Mouse (Mus musculus): ENCODE results near the gene Pdzd2. TPM values are rescaled to one million over a fixed set of nuclear protein-coding genes. Genes with fewer than 3 reads are reported as not detected.
"Not testable (repeated sequence)": the region's sequence is repeated elsewhere in the genome, so short reads cannot be mapped to it uniquely, and the experiment has no call there.

Pdzd2 gene
- polyA plus RNA-seq, 1 experiment from 2014 or later = 19.1 TPM

- 92% methylated on average over 4 of the region's 4 CpGs for WGBS
- H3K9me3 ChIP-seq (replicated peaks; ENCODE audit: low read length) = no peaks in the 10 kb centered on the region
Observed at GRCm38 (mm10) chr15:12368850-12369249, 370.9 kb downstream of the Pdzd2 start.

GRCm38 (mm10) chr15:12368357-12368756, 371.4 kb downstream of the Pdzd2 start:
- WGBS = 87% methylated on average over 11 of the region's 11 CpGs
- no peak for TF ChIP-seq CTCF (IDR thresholded peaks at IDR 0.05; ENCODE audit: low read depth)
- Histone ChIP-seq H3K9ac (ENCODE audit: low read depth, low read length) (no peak overlapping the region), H3K4me3 (replicated peaks; ENCODE audit: low read depth, low read length) (no peak overlapping the region), H3K4me1 (replicated peaks; ENCODE audit: insufficient read depth, low read length) (0 out of 2 replicates have a peak, but pooled peaks cover 4% of the 10 kb centered on the region), H3K4me2 (ENCODE audit: low read length) (no peak overlapping the region), H3K9me3 (replicated peaks; ENCODE audit: low read length) (no peaks in the 10 kb centered on the region), H3K27me3 (ENCODE audit: insufficient read depth, low read length) (no peaks in the 10 kb centered on the region), H3K36me3 (ENCODE audit: insufficient read depth, low read length) (0 out of 2 replicates have a peak, but pooled peaks cover 5% of the 10 kb centered on the region), H3K27ac (no peak overlapping the region)
- DNase-seq (ENCODE audit: low spot score) = no peak
- no peak for ATAC-seq (replicated peaks; ENCODE audit: low FRiP score, low read depth)

More at GRCm38 (mm10) chr15:12368850-12369249, 370.9 kb downstream of the Pdzd2 start:
- Histone ChIP-seq H3K36me3 (ENCODE audit: insufficient read depth, low read length) (0 out of 2 replicates have a peak, but pooled peaks cover 5% of the 10 kb centered on the region), H3K4me3 (replicated peaks; ENCODE audit: low read depth, low read length) (no peak overlapping the region), H3K9ac (ENCODE audit: low read depth, low read length) (no peak overlapping the region), H3K4me1 (replicated peaks; ENCODE audit: insufficient read depth, low read length) (peaks cover 8% of the 10 kb centered on the region; the same call in 1 of the 2 replicates), H3K4me2 (ENCODE audit: low read length) (no peak overlapping the region), H3K27me3 (ENCODE audit: insufficient read depth, low read length) (no peaks in the 10 kb centered on the region), H3K27ac (no peak overlapping the region)
- ATAC-seq (replicated peaks; ENCODE audit: low FRiP score, low read depth) (no peak), DNase-seq (ENCODE audit: low spot score) (no peak)
- TF ChIP-seq CTCF (IDR thresholded peaks at IDR 0.05; ENCODE audit: low read depth) = no peak

GRCm38 (mm10) chr15:12367306-12368080, 372.2 kb downstream of the Pdzd2 start:
- WGBS = 63% methylated on average over 13 of the region's 13 CpGs
- no peak overlapping the region for H3K9ac ChIP-seq (ENCODE audit: low read depth, low read length)
- H3K4me2 ChIP-seq (ENCODE audit: low read length) = no peak overlapping the region
- H3K4me3 ChIP-seq (replicated peaks; ENCODE audit: low read depth, low read length) = no peak overlapping the region
- no peak overlapping the region for H3K27ac ChIP-seq
- H3K9me3 ChIP-seq (replicated peaks; ENCODE audit: low read length) = no peaks in the 10 kb centered on the region
- ATAC-seq (replicated peaks; ENCODE audit: low FRiP score, low read depth) = no peak
- TF ChIP-seq CTCF (IDR thresholded peaks at IDR 0.05; ENCODE audit: low read depth) = no peak
- no peaks in the 10 kb centered on the region for H3K4me1 ChIP-seq (replicated peaks; ENCODE audit: insufficient read depth, low read length)
- no peaks in the 10 kb centered on the region for H3K27me3 ChIP-seq (ENCODE audit: insufficient read depth, low read length)
- DNase-seq (ENCODE audit: low spot score) = no peak
- 0 out of 2 replicates have a peak, but pooled peaks cover 5% of the 10 kb centered on the region for H3K36me3 ChIP-seq (ENCODE audit: insufficient read depth, low read length)

- H3K4me3 ChIP-seq (replicated peaks; ENCODE audit: low read depth, low read length); H3K9me3 ChIP-seq (replicated peaks; ENCODE audit: low read length); H3K4me2 ChIP-seq (ENCODE audit: low read length); H3K4me1 ChIP-seq (replicated peaks; ENCODE audit: insufficient read depth, low read length); DNase-seq (ENCODE audit: low spot score); H3K9ac ChIP-seq (ENCODE audit: low read depth, low read length); H3K27ac ChIP-seq; H3K36me3 ChIP-seq (ENCODE audit: insufficient read depth, low read length); ATAC-seq (replicated peaks; ENCODE audit: low FRiP score, low read depth); H3K27me3 ChIP-seq (ENCODE audit: insufficient read depth, low read length): not testable (repeated sequence)
- 96% methylated on average over 11 of the region's 11 CpGs for WGBS
Observed at GRCm38 (mm10) chr15:12366580-12367305, 373.0 kb downstream of the Pdzd2 start.

- H3K27me3 ChIP-seq (ENCODE audit: insufficient read depth, low read length) = no peaks in the 10 kb centered on the region
- no peaks in the 10 kb centered on the region for H3K4me1 ChIP-seq (replicated peaks; ENCODE audit: insufficient read depth, low read length)
- H3K4me2 ChIP-seq (ENCODE audit: low read length) = no peak overlapping the region
- no peak overlapping the region for H3K27ac ChIP-seq
- 73% methylated on average over 3 of the region's 3 CpGs for WGBS
- no peak for DNase-seq (ENCODE audit: low spot score)
- H3K36me3 ChIP-seq (ENCODE audit: insufficient read depth, low read length) = peaks cover 11% of the 10 kb centered on the region; the same call in 1 of the 2 replicates
- H3K9me3 ChIP-seq (replicated peaks; ENCODE audit: low read length) = no peaks in the 10 kb centered on the region
- no peak for TF ChIP-seq CTCF (IDR thresholded peaks at IDR 0.05; ENCODE audit: low read depth)
- no peak for ATAC-seq (replicated peaks; ENCODE audit: low FRiP score, low read depth)
- no peak overlapping the region for H3K9ac ChIP-seq (ENCODE audit: low read depth, low read length)
- H3K4me3 ChIP-seq (replicated peaks; ENCODE audit: low read depth, low read length) = no peak overlapping the region
Observed at GRCm38 (mm10) chr15:12366072-12366469, 373.7 kb downstream of the Pdzd2 start.

GRCm38 (mm10) chr15:12365416-12366071, 374.2 kb downstream of the Pdzd2 start:
- no peak overlapping the region for H3K27ac ChIP-seq
- peaks cover 12% of the 10 kb centered on the region for H3K36me3 ChIP-seq (ENCODE audit: insufficient read depth, low read length)
- no peaks in the 10 kb centered on the region for H3K9me3 ChIP-seq (replicated peaks; ENCODE audit: low read length)
- H3K9ac ChIP-seq (ENCODE audit: low read depth, low read length) = no peak overlapping the region
- 84% methylated on average over 15 of the region's 15 CpGs for WGBS
- H3K27me3 ChIP-seq (ENCODE audit: insufficient read depth, low read length) = no peaks in the 10 kb centered on the region
- no peak for ATAC-seq (replicated peaks; ENCODE audit: low FRiP score, low read depth)
- H3K4me3 ChIP-seq (replicated peaks; ENCODE audit: low read depth, low read length) = no peak overlapping the region
- H3K4me1 ChIP-seq (replicated peaks; ENCODE audit: insufficient read depth, low read length) = no peaks in the 10 kb centered on the region
- H3K4me2 ChIP-seq (ENCODE audit: low read length) = no peak overlapping the region
- no peak for DNase-seq (ENCODE audit: low spot score)
- no peak for TF ChIP-seq CTCF (IDR thresholded peaks at IDR 0.05; ENCODE audit: low read depth)
